Mouse (Mus musculus) cerebellum, adult 8-10 months (tissue): ENCODE measurements around the gene Sec24b.

ENCODE experiments used
- DNase-seq: peaks from one replicate; pipeline ENCODE4 v3.0.0; 2022

Sec24b gene

GRCm38 (mm10) chr3:130061281-130061680 is at the start of gene Sec24b:
Sec24b (minus strand) TSS chr3:130061553.
- peak; percentile 45 for DNase-seq

- DNase-seq: no peak
Measured at GRCm38 (mm10) chr3:130104471-130104870, 43.1 kb upstream of the Sec24b start.

GRCm38 (mm10) chr3:130103486-130103885 is 42.1 kb upstream of the Sec24b start:
- no peak for DNase-seq

GRCm38 (mm10) chr3:130095160-130095781 is 33.9 kb upstream of the Sec24b start:
- DNase-seq: no peak

GRCm38 (mm10) chr3:130094125-130094704 is 32.9 kb upstream of the Sec24b start:
- no peak for DNase-seq

GRCm38 (mm10) chr3:130090460-130090859 is 29.1 kb upstream of the Sec24b start:
- no peak for DNase-seq

GRCm38 (mm10) chr3:130088654-130089053 is 27.3 kb upstream of the Sec24b start:
- DNase-seq: no peak

- no peak for DNase-seq
Measured at GRCm38 (mm10) chr3:130087466-130087865, 26.1 kb upstream of the Sec24b start.

GRCm38 (mm10) chr3:130086372-130087080 is 25.2 kb upstream of the Sec24b start:
- no peak for DNase-seq

GRCm38 (mm10) chr3:130083312-130083711 is 22.0 kb upstream of the Sec24b start:
- no peak for DNase-seq

GRCm38 (mm10) chr3:130080666-130081065 is 19.3 kb upstream of the Sec24b start:
- no peak for DNase-seq

GRCm38 (mm10) chr3:130079794-130080193 is 18.4 kb upstream of the Sec24b start:
- DNase-seq: peak; percentile 59

GRCm38 (mm10) chr3:130077291-130077690 is 15.9 kb upstream of the Sec24b start:
- DNase-seq: no peak

- DNase-seq: no peak
Measured at GRCm38 (mm10) chr3:130075746-130076145, 14.4 kb upstream of the Sec24b start.

- DNase-seq: no peak
Measured at GRCm38 (mm10) chr3:130073085-130073484, 11.7 kb upstream of the Sec24b start.

GRCm38 (mm10) chr3:130071918-130072317 is 10.6 kb upstream of the Sec24b start:
- DNase-seq: no peak

- peak; percentile 80 for DNase-seq
Measured at GRCm38 (mm10) chr3:130060396-130061029, 840 bp downstream of the Sec24b start.

GRCm38 (mm10) chr3:130059805-130060395 is 1.5 kb downstream of the Sec24b start:
- peak; percentile 37 for DNase-seq

- DNase-seq: no peak
Measured at GRCm38 (mm10) chr3:130058488-130058887, 2.9 kb downstream of the Sec24b start.

GRCm38 (mm10) chr3:130057569-130058345 is 3.6 kb downstream of the Sec24b start:
- no peak for DNase-seq

GRCm38 (mm10) chr3:130055416-130056385 is 5.7 kb downstream of the Sec24b start:
- DNase-seq: no peak
